Mouse (Mus musculus) megakaryocyte, embryonic 14.5 days (primary cell): Measurements from ENCODE around the gene S100a11.

Experiments used
- FLI1 ChIP-seq: IDR thresholded peaks from 2 replicates; pipeline ENCODE4 v1.6.1; 2012; ENCODE audit warnings: low read length, inconsistent platforms, mixed read lengths
- GATA1 ChIP-seq: IDR thresholded peaks from 3 replicates; pipeline ENCODE4 v1.6.1; 2012; ENCODE audit warnings: mixed read lengths, low read length, inconsistent platforms, borderline replicate concordance

- TF ChIP-seq GATA1 (no peak), FLI1 (no peak)
Measured at GRCm38 (mm10) chr3:93481982-93482616, 38.2 kb upstream of the S100a11 start.
